Mouse (Mus musculus) liver, embryonic 14.5 days (tissue): Measurements from ENCODE around the gene Myb. TPM values are rescaled to one million over a fixed set of nuclear protein-coding genes. Genes with fewer than 3 reads are reported as not detected.

Experiments used
- ATAC-seq: fragments of 200-750 bp; cut with Nextera tagmentation; 2 replicates; pipeline ENCODE4 v1.8.0; 2017; ENCODE audit warnings: moderate number of reproducible peaks, mild to moderate bottlenecking, moderate library complexity; ENCODE audit not compliant: insufficient read depth
- DNase-seq, 3 experiments: peaks; one replicate each; pipeline ENCODE4 v3.0.0-alpha.2; 2012 to 2013; ENCODE audit warnings: low read depth in 3 of 3, low spot score in 3 of 3
- H3K27ac ChIP-seq: fragments of 300-500 bp; sonication (generic); 2 replicates; pipeline ENCODE4 v1.5.1; 2014; ENCODE audit warnings: moderate library complexity, mild to moderate bottlenecking, control low read depth, inconsistent platforms
- H3K27me3 ChIP-seq: fragments of 300-500 bp; sonication (generic); 2 replicates; pipeline ENCODE4 v1.6.1; 2014; ENCODE audit warnings: mild to moderate bottlenecking, low read length, moderate library complexity; ENCODE audit not compliant: control insufficient read depth, insufficient read depth
- H3K36me3 ChIP-seq: fragments of 300-500 bp; sonication (generic); replicated peaks from 2 replicates; pipeline ENCODE4 v1.6.1; 2014; ENCODE audit warnings: low read depth; ENCODE audit not compliant: control insufficient read depth, insufficient read depth
- H3K4me1 ChIP-seq, 2 experiments: fragments of 200-500 bp in 1 of 2; fragments of 300-500 bp in 1 of 2; sonication (generic) in 1 of 2; replicated peaks; 2 replicates each; pipeline ENCODE4 v1.6.1; 2012 to 2014; ENCODE audit warnings: antibody characterized with exemption in 1 of 2, inconsistent platforms in 1 of 2, low read length in 1 of 2; ENCODE audit not compliant: control insufficient read depth in 2 of 2, insufficient read depth in 2 of 2
- H3K4me2 ChIP-seq: fragments of 300-500 bp; sonication (generic); 2 replicates; pipeline ENCODE4 v1.6.1; 2014; ENCODE audit warnings: low read depth, mild to moderate bottlenecking, control low read depth, moderate library complexity
- H3K4me3 ChIP-seq, 2 experiments: fragments of 200-500 bp in 1 of 2; fragments of 300-500 bp in 1 of 2; sonication (generic) in 1 of 2; 2 replicates each; pipeline ENCODE4 v1.5.1; 2012 to 2014; ENCODE audit warnings: low read depth in 2 of 2, low read length in 2 of 2, mild to moderate bottlenecking in 2 of 2, control low read depth in 1 of 2, inconsistent platforms in 1 of 2, moderate library complexity in 1 of 2; ENCODE audit not compliant: insufficient read depth in 1 of 2
- H3K9ac ChIP-seq: fragments of 300-500 bp; sonication (generic); replicated peaks from 2 replicates; pipeline ENCODE4 v1.6.1; 2014; ENCODE audit warnings: mild to moderate bottlenecking, control low read depth, moderate library complexity
- H3K9me3 ChIP-seq: fragments of 300-500 bp; sonication (generic); 2 replicates; pipeline ENCODE4 v1.6.1; 2016; ENCODE audit warnings: low read length, mixed read lengths; ENCODE audit not compliant: control insufficient read depth
- CTCF ChIP-seq: IDR thresholded peaks from 2 replicates; pipeline ENCODE4 v1.5.1; 2016; ENCODE audit warnings: antibody characterized with exemption, low read depth, control low read depth
- EP300 ChIP-seq: IDR thresholded peaks from 2 replicates; pipeline ENCODE4 v1.6.1; 2016; ENCODE audit warnings: antibody characterized with exemption, low read depth
- WGBS: fragments of 180-500 bp; shearing (Covaris S2); extraction: QIAGEN DNeasy Blood & Tissue Kit; methylation state at CpG from one replicate; pipeline ENCODE4 v1.1.7; 2014; ENCODE audit not compliant: insufficient replicate concordance; 5-methylcytosine and 5-hydroxymethylcytosine counted together
- polyA plus RNA-seq, 2 experiments: library from polyadenylated mRNA; depleted of rRNA in 1 of 2; stranded (reverse) in 1 of 2; unstranded in 1 of 2; fragments of >200 nt; fragmentation: Nextera tagmentation in 1 of 2; extraction: Ambion mirVana in 1 of 2; gene quantifications; 2 replicates each; pipeline versions ENCODE4 v1.2.1 to v1.2.3; 2012 to 2014

Gene Myb
- polyA plus RNA-seq, 2 experiments = 11.7 to 16.9 TPM

DNA sequence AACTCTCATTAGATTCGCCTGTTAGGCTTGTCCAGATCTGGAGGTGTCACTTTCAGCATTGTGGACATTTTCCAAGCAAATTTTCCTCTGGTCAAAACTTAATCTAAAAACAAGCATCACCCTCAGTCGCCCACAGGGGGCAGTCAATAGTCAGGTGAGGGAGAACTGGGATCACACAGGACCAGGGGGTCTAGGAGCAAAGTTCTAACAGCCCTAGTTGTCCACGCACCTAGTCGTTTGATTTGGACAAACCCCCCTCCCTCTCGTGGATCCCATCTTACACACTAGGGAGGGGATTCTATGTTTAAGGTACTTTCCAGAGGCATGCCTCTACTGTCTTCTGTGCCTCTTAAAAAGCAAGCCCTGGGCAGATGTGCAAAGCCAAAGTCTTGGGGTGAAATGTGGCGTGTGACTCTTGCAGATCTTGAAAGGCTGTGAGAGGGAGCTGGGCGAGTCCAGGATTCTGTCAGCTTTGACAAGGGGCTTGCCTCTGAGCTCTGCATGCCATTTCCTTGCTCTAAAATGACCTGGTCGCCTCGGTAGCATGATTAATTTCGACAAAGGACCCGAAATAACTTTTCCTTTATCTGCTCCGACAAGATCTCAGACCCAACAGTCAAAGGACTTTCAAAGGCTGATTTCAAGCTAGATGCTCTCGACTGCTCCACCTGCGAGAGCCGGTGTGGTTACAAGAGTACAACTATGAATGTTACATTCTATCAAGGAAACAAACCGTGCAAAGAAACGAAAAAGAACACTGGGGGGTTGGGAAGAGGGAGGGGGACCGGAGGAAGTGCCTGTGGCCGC, 2.5 kb downstream of the Myb start:
- H3K4me1 ChIP-seq = peaks cover 10 to 12% of the 10 kb centered on the region in 2 experiments; a peak in 3 of 4 replicates
- H3K36me3 ChIP-seq = no peaks in the 10 kb centered on the region
- H3K4me2 ChIP-seq = peak overlapping the region; percentile 81
- ATAC-seq (no peak), DNase-seq (peak in 2 of 3 experiments; percentile 51 to 63)
- peak overlapping the region; percentile 78 for H3K9ac ChIP-seq
- TF ChIP-seq CTCF (peak; percentile 83), EP300 (no peak)
- under 1% methylated on average over 19 of the region's 19 CpGs for WGBS
- H3K27ac ChIP-seq = no peak overlapping the region
- no peaks in the 10 kb centered on the region for H3K9me3 ChIP-seq
- no peaks in the 10 kb centered on the region for H3K27me3 ChIP-seq
- H3K4me3 ChIP-seq = peak overlapping the region; percentile 70 to 71

DNA sequence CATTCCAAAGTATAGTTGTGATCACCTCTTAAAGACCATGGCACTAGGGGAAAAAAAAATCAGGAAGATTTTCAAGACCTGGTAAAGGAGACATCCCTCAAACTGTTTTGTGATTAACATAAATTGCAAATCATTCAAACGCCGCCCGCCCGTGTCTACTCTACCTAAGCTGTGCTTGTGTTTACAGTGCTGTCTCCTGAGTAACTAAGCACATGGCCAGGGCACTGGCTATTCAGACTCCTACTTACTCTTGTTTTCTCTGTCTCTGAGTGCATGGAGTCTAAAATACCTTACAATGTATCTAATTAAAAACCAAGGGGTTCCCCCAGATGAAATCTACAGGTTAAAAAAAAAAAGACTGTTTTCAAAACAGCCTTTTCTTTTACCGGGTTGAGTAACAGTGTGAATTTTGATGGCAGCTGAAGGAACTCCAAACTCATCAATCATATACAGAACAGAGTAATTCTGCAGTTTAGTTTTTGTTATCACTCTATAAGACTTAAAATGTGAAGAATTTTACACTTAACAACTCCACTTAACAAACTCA, 3.8 kb downstream of the Myb start:
- H3K4me3 ChIP-seq = no peak overlapping the region
- ATAC-seq (no peak), DNase-seq (no peak)
- no peaks in the 10 kb centered on the region for H3K27me3 ChIP-seq
- TF ChIP-seq CTCF (no peak), EP300 (no peak)
- 19% methylated on average over 5 of the region's 5 CpGs for WGBS
- no peak overlapping the region for H3K27ac ChIP-seq
- H3K4me2 ChIP-seq = peak overlapping the region; percentile 4; the same call in 1 of the 2 replicates
- no peaks in the 10 kb centered on the region for H3K9me3 ChIP-seq
- H3K36me3 ChIP-seq = no peaks in the 10 kb centered on the region; the same call in 1 of the 2 replicates
- H3K9ac ChIP-seq = no peak overlapping the region
- H3K4me1 ChIP-seq = peaks cover 12% of the 10 kb centered on the region in 2 experiments; a peak in 3 of 4 replicates

DNA sequence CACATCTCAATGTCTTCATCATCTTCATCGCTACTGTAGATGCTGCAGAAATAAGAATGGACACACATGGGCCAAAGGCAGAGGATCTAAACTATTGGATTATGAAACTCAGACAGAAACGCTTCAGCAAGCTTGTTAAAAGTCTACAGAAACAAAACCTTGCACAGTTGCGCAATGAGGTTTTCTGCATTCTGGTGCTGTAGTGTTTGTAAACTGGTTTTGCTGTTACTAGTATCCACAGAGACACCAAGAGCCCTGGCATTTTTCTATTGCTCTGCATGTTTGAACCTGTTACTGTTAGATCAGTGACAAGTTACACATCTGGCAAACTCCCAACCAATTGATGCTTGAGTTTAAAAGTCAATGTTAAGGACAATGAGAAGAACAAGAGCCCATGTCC, 4.4 kb downstream of the Myb start:
- no peak for DNase-seq
- H3K4me3 ChIP-seq = no peak overlapping the region
- H3K9ac ChIP-seq = no peak overlapping the region
- H3K27me3 ChIP-seq = no peaks in the 10 kb centered on the region
- no peaks in the 10 kb centered on the region; the same call in 1 of the 2 replicates for H3K36me3 ChIP-seq
- H3K4me1 ChIP-seq = peaks cover 9 to 12% of the 10 kb centered on the region in 2 experiments; a peak in 3 of 4 replicates
- no peaks in the 10 kb centered on the region for H3K9me3 ChIP-seq
- no peak overlapping the region for H3K4me2 ChIP-seq
- no peak overlapping the region for H3K27ac ChIP-seq
- no peak for TF ChIP-seq CTCF
- no peak for TF ChIP-seq EP300
- no peak for ATAC-seq
- WGBS = 72% methylated on average over 3 of the region's 3 CpGs

DNA sequence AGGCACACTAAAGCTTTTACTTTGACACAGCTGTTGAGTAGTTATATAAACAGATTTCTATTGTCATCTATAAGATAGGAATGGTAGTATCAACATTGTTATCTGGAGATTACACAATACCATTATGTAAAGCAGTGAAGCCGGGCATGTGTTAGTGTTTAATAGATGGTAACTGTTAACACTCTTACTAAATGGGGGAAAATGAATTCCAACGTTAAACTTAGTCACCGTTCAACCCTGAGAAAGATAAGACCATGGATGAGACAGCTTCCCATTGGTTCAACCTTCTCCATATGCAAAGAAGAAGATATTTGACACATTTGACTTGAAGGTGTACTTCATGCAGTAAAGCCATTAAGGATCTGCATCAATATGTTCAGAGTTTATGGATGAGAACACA, 5.9 kb downstream of the Myb start:
- H3K9ac ChIP-seq = no peak overlapping the region
- H3K9me3 ChIP-seq = no peaks in the 10 kb centered on the region
- no peak overlapping the region for H3K4me3 ChIP-seq
- 22% methylated on average over 3 of the region's 3 CpGs for WGBS
- no peak for TF ChIP-seq CTCF
- no peak overlapping the region for H3K4me2 ChIP-seq
- DNase-seq (no peak), ATAC-seq (no peak)
- H3K36me3 ChIP-seq = no peaks in the 10 kb centered on the region; the same call in 1 of the 2 replicates
- no peaks in the 10 kb centered on the region for H3K27me3 ChIP-seq
- no peak overlapping the region for H3K27ac ChIP-seq
- peaks cover 9 to 12% of the 10 kb centered on the region in 2 experiments; a peak in 3 of 4 replicates for H3K4me1 ChIP-seq

DNA sequence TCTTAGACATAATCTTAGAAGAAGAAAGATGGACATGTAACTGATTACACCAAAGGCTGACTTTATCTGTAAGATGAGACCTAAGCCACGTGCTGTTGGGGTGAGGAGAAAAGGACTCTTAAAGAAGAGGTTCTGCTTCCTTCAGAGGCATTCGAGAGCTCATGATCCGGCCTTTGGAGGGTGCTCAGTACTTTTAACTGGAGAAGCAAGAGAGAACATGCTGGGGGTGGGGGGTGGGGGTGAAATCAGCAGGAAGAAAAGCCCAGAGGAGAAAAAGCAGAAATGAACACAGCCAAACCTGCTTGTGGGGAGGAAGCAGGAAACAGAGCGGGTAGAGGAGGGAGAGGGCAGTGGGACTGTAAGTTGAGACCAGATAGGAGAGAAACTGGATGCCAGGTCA, 7.4 kb downstream of the Myb start:
- no peak for ATAC-seq
- DNase-seq = no peak
- 35% methylated on average over 4 of the region's 4 CpGs for WGBS
- Histone ChIP-seq H3K9me3 (no peaks in the 10 kb centered on the region), H3K9ac (no peak overlapping the region), H3K36me3 (no peaks in the 10 kb centered on the region; the same call in 1 of the 2 replicates), H3K27ac (no peak overlapping the region), H3K4me3 (no peak overlapping the region), H3K27me3 (no peaks in the 10 kb centered on the region), H3K4me2 (no peak overlapping the region), H3K4me1 (peaks cover 7 to 9% of the 10 kb centered on the region in 2 experiments; a peak in 3 of 4 replicates)
- no peak for TF ChIP-seq EP300
- TF ChIP-seq CTCF = no peak
